Mouse (Mus musculus) G1E (cell line): ENCODE measurements around the gene 2310030G06Rik. TPM values are rescaled to one million over a fixed set of nuclear protein-coding genes. Genes with fewer than 3 reads are reported as not detected.

Source experiments
- ATAC-seq: 2 replicates; pipeline ENCODE4 v1.8.0; 2016; ENCODE audit warnings: mild to moderate bottlenecking; ENCODE audit not compliant: insufficient number of reproducible peaks, poor library complexity, low FRiP score, severe bottlenecking; ENCODE audit errors: extremely low read depth
- DNase-seq: peaks from one replicate; pipeline ENCODE4 v3.0.0; 2012; ENCODE audit warnings: low spot score
- H3K27me3 ChIP-seq: 2 replicates; pipeline ENCODE4 v1.6.1; 2012; ENCODE audit warnings: mild to moderate bottlenecking, low read length, inconsistent platforms; ENCODE audit not compliant: insufficient read depth
- H3K36me3 ChIP-seq: replicated peaks from 2 replicates; pipeline ENCODE3; 2012; ENCODE audit warnings: mild to moderate bottlenecking, inconsistent platforms
- H3K4me1 ChIP-seq: 2 replicates; pipeline ENCODE4 v1.6.1; 2012; ENCODE audit warnings: low read depth, low read length, inconsistent platforms, mixed read lengths; ENCODE audit not compliant: insufficient read depth
- H3K4me3 ChIP-seq: 2 replicates; pipeline ENCODE4 v1.5.1; 2012; ENCODE audit warnings: low read depth, mild to moderate bottlenecking, inconsistent platforms, low read length, moderate library complexity, mixed read lengths
- H3K9me3 ChIP-seq: replicated peaks from 2 replicates; pipeline ENCODE4 v1.6.1; 2012; ENCODE audit warnings: inconsistent platforms
- CTCF ChIP-seq: IDR thresholded peaks from 2 replicates; pipeline ENCODE4 v1.5.1; 2012; ENCODE audit warnings: low read depth, low read length, inconsistent platforms, mixed read lengths
- GATA1 ChIP-seq: IDR thresholded peaks from 2 replicates; pipeline ENCODE4 v1.6.1; 2012; ENCODE audit warnings: borderline replicate concordance, low read length, inconsistent platforms, mixed read lengths
- GATA2 ChIP-seq: IDR thresholded peaks from 2 replicates; pipeline ENCODE4 v1.6.1; 2012; ENCODE audit warnings: low read depth, low read length, inconsistent platforms, borderline replicate concordance
- POLR2AphosphoS5 ChIP-seq: IDR thresholded peaks from 2 replicates; pipeline ENCODE4 v1.6.1; 2012; ENCODE audit warnings: low read depth, low read length, inconsistent platforms; ENCODE audit not compliant: insufficient replicate concordance
- TAL1 ChIP-seq: conservative IDR thresholded peaks from 2 replicates; pipeline ENCODE4 v1.6.1; 2012; ENCODE audit warnings: low read depth, low read length, inconsistent platforms, mixed read lengths
- polyA plus RNA-seq: library from polyadenylated mRNA; stranded (reverse); fragments of >175 nt; gene quantifications from 2 replicates; pipeline ENCODE4 v1.2.3, GENCODE M21; 2012
- total RNA-seq, 2 experiments: library from RNA; stranded (forward) in 1 of 2; stranded (reverse) in 1 of 2; fragments of 200-1000 nt in 1 of 2; fragments of >200 nt in 1 of 2; fragmentation: Nextera tagmentation in 1 of 2; gene quantifications; 2 replicates each; pipeline ENCODE4 v1.2.3; 2014 to 2017

The 2310030G06Rik gene
- total and polyA plus RNA-seq, 3 experiments: 1.1 TPM; not detected in 2

DNA sequence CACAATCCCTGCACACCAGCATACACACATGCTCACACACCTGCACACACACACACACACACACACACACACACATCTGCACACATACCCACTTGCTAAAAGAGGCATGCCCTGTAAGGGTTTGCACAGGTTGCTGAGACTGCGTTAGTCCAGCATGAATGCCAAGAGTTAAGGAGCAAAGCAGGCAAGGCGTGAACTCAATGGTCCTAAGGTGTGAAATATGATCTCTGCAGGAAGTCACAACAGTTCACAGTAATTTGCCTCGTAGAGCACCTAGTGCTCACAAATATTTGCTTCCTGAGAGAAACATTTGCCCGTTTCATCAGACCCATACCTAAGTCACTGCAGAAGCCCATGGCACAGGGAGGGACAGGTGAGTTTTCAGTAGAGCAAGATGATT is 32.1 kb downstream of the 2310030G06Rik start:
- TF ChIP-seq TAL1: no peak
- TF ChIP-seq CTCF: no peak
- no peak for TF ChIP-seq GATA1
- TF ChIP-seq GATA2: no peak
- Histone ChIP-seq H3K9me3 (no peaks in the 10 kb centered on the region), H3K36me3 (no peaks in the 10 kb centered on the region), H3K27me3 (peaks cover 32% of the 10 kb centered on the region), H3K4me1 (no peaks in the 10 kb centered on the region), H3K4me3 (no peak overlapping the region)
- DNase-seq: no peak
- no peak for ATAC-seq

GRCm38 (mm10) chr9:50711337-50711736 is 35.0 kb downstream of the 2310030G06Rik start:
- TF ChIP-seq GATA1: no peak
- no peak for TF ChIP-seq CTCF
- no peak for TF ChIP-seq TAL1

DNA sequence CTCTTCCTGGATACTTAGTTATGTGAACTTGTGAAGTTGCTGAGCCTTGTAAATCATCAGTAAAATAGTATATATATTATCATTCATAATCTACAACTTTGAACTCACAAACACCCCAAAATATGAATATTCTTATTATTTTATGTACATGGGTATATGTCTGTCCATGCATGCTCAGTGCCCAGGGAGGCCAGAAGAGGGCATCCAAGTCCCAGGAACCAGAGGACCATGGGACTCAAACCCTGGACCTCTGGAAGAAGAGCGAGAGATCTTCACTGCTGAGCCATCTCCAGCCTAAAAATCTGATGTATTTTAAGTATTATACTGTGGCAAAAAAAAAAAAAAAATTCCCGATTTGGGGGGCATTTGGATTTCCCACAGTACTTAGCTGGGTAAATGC is 37.2 kb downstream of the 2310030G06Rik start:
- TF ChIP-seq TAL1 (no peak), GATA2 (no peak), POLR2AphosphoS5 (no peak), CTCF (no peak), GATA1 (no peak)
- Histone ChIP-seq H3K36me3 (no peaks in the 10 kb centered on the region), H3K27me3 (peaks cover 12% of the 10 kb centered on the region), H3K9me3 (no peaks in the 10 kb centered on the region), H3K4me1 (no peaks in the 10 kb centered on the region), H3K4me3 (no peak overlapping the region)
- no peak for DNase-seq
- no peak for ATAC-seq

More at GRCm38 (mm10) chr9:50711337-50711736, 35.0 kb downstream of the 2310030G06Rik start:
- ATAC-seq (no peak), DNase-seq (no peak)
- H3K36me3 ChIP-seq: no peaks in the 10 kb centered on the region
- no peaks in the 10 kb centered on the region for H3K4me1 ChIP-seq
- no peaks in the 10 kb centered on the region for H3K9me3 ChIP-seq
- H3K4me3 ChIP-seq: no peak overlapping the region
- H3K27me3 ChIP-seq: peaks cover 23% of the 10 kb centered on the region

DNA sequence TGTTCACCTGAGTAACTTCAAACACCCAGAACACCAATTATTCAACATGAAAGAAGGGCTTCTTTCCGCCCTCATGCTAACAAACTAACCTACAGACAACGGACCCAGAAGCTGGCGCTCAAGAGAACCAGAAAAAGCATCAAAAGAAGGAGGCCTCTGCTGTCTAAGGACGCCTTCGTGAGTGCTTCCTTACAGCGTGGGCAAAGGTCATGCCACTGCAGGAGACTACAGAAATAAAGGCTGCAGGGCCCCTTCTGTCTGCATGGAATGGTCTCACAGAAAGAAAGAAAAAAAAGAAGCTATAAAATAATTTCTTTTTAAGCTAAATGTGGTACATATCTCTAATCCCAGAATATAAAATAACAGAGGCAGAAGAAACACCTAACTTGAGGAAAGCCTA is 41.4 kb downstream of the 2310030G06Rik start:
- Histone ChIP-seq H3K4me1 (no peaks in the 10 kb centered on the region), H3K27me3 (peaks cover 21% of the 10 kb centered on the region), H3K4me3 (no peak overlapping the region), H3K36me3 (no peaks in the 10 kb centered on the region), H3K9me3 (no peaks in the 10 kb centered on the region)
- DNase-seq: no peak
- TF ChIP-seq GATA1 (no peak), GATA2 (no peak), POLR2AphosphoS5 (no peak), TAL1 (no peak), CTCF (no peak)
- ATAC-seq: no peak

- ATAC-seq: no peak
- Histone ChIP-seq H3K9me3 (no peaks in the 10 kb centered on the region), H3K27me3 (peaks cover 53% of the 10 kb centered on the region), H3K4me1 (peaks cover 2% of the 10 kb centered on the region), H3K36me3 (no peaks in the 10 kb centered on the region), H3K4me3 (no peak overlapping the region)
- no peak for TF ChIP-seq GATA2
- DNase-seq: no peak
Observed at GRCm38 (mm10) chr9:50700921-50701691, 45.2 kb downstream of the 2310030G06Rik start.

GRCm38 (mm10) chr9:50698418-50699409 is 47.6 kb downstream of the 2310030G06Rik start:
- H3K36me3 ChIP-seq: no peaks in the 10 kb centered on the region
- H3K4me1 ChIP-seq: peaks cover 2% of the 10 kb centered on the region
- no peak for TF ChIP-seq GATA2
- TF ChIP-seq POLR2AphosphoS5: no peak
- TF ChIP-seq CTCF: no peak
- no peak for TF ChIP-seq TAL1
- no peak for TF ChIP-seq GATA1
- no peak overlapping the region; the same call in 1 of the 2 replicates for H3K4me3 ChIP-seq
- DNase-seq (no peak), ATAC-seq (no peak)
- H3K27me3 ChIP-seq: peaks cover 58% of the 10 kb centered on the region
- no peaks in the 10 kb centered on the region for H3K9me3 ChIP-seq
